ENCODE assay signal across 26 mouse cellular contexts in the genomic region with DNA sequence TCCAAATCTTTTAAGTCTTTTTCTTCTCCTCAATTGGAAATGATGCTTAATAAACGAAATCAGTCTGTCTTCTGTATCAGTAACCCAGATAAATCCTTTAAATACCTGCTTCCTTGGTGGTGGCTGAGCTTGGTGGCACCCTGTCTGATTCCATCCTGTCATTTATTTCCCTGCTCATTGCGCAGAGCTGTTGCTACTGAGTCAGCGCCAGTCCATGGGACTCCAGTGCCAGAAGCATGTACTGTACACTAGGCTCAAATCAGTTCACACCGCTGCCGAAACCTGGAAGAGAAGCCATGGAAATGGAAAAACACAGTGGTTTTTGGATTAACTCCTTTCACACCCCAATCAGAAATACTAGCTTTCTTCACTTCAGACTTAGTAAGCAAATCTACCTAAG.
DNase-seq lines count a peak whose midpoint lies in the region; ATAC-seq and TF ChIP-seq lines count a peak whose summit lies in the region.
"Had no signal": no experiment of that assay in that cellular context is flagged by ENCODE, and none has a peak within 500 bp of the region (broad histone marks: within the 10 kb centered on the region; RNA-seq: fewer than 3 reads in every experiment).

No protein-coding gene starts in this region.

- H3K4me2 ChIP-seq in neural tube, embryonic 15.5 days, result no peak overlapping the region
- H3K4me2 ChIP-seq: forebrain, embryonic 12.5 days; heart, embryonic 13.5 days; hindbrain, embryonic 15.5 days; midbrain, embryonic 13.5 days; stomach, embryonic 15.5 days had no signal

- no peak overlapping the region for H3K27ac ChIP-seq in cerebellum, adult 2 months (ENCODE audit: insufficient read depth, low read length)
- no peak overlapping the region for H3K27ac ChIP-seq in neural tube, embryonic 15.5 days (replicated peaks)
- H3K27ac ChIP-seq: forebrain, embryonic 12.5 days; heart, embryonic 13.5 days; hindbrain, embryonic 15.5 days; liver, embryonic 14.5 days; midbrain, embryonic 13.5 days; stomach, embryonic 15.5 days had no signal

- TF ChIP-seq POLR2A in lung, adult 2 months (IDR thresholded peaks at IDR 0.05; ENCODE audit: borderline replicate concordance, extremely low read depth, low read depth, low read length), result no peak
- TF ChIP-seq POLR2A in cerebellum, adult 2 months (IDR thresholded peaks at IDR 0.05; ENCODE audit: borderline replicate concordance, insufficient read depth, low read length), result no peak

- no peaks in the 10 kb centered on the region for H3K4me1 ChIP-seq in lung, adult 2 months (ENCODE audit: control insufficient read depth, insufficient read depth, low read length)
- 0 out of 2 replicates have a peak, but pooled peaks cover 3% of the 10 kb centered on the region for H3K4me1 ChIP-seq in cerebellum, adult 2 months (ENCODE audit: control insufficient read depth, insufficient read depth, low read length)
- no peaks in the 10 kb centered on the region for H3K4me1 ChIP-seq in neural tube, embryonic 15.5 days
- H3K4me1 ChIP-seq: forebrain, embryonic 12.5 days; heart, embryonic 13.5 days; hindbrain, embryonic 15.5 days; megakaryocyte, embryonic 14.5 days; midbrain, embryonic 13.5 days; stomach, embryonic 15.5 days had no signal

- H3K9me3 ChIP-seq in neural tube, embryonic 15.5 days (replicated peaks), result no peaks in the 10 kb centered on the region
- H3K9me3 ChIP-seq: forebrain, embryonic 12.5 days; G1E; heart, embryonic 13.5 days; hindbrain, embryonic 15.5 days; megakaryocyte, embryonic 14.5 days; midbrain, embryonic 13.5 days; stomach, embryonic 15.5 days had no signal

- no peaks in the 10 kb centered on the region for H3K27me3 ChIP-seq in cerebellum, adult 2 months (ENCODE audit: control insufficient read depth, insufficient read depth, low read length)
- H3K27me3 ChIP-seq in neural tube, embryonic 15.5 days (replicated peaks), result no peaks in the 10 kb centered on the region
- H3K27me3 ChIP-seq: forebrain, embryonic 12.5 days; heart, embryonic 13.5 days; hindbrain, embryonic 15.5 days; megakaryocyte, embryonic 14.5 days; midbrain, embryonic 13.5 days; Patski; stomach, embryonic 15.5 days had no signal

- WGBS in lung, adult 2 months, result 79% methylated on average over 5 of the region's 5 CpGs
- 22% methylated on average over 5 of the region's 5 CpGs for WGBS in cerebellum, adult 2 months
- WGBS in neural tube, embryonic 15.5 days, result 91% methylated on average over 5 of the region's 5 CpGs

- H3K36me3 ChIP-seq in neural tube, embryonic 15.5 days, result no peaks in the 10 kb centered on the region
- H3K36me3 ChIP-seq: forebrain, embryonic 12.5 days; G1E; heart, embryonic 13.5 days; hindbrain, embryonic 15.5 days; midbrain, embryonic 13.5 days; stomach, embryonic 15.5 days had no signal

- no peak for DNase-seq in cerebellum, adult 11 months
- peak; percentile 9 for DNase-seq in lung, postnatal 10 days
- no peak for DNase-seq in lung, adult 2 months
- DNase-seq in cerebellum, adult 2 months, result peak; percentile 17 to 54
- DNase-seq in cerebellum, postnatal 14 days, result peak; percentile 80 to 82
- DNase-seq in layer of hippocampus, postnatal 36 days, result no peak
- DNase-seq: adrenal gland, postnatal 10 days; forebrain, postnatal 0 days; gastrocnemius, postnatal 10 days; heart, postnatal 10 days; kidney, adult 2 months; kidney, postnatal 4 days; liver; right cerebral cortex, postnatal 25 days had no signal

- H3K4me3 ChIP-seq in lung, adult 2 months (replicated peaks; ENCODE audit: extremely low read depth, low read depth, low read length), result no peak overlapping the region
- no peak overlapping the region for H3K4me3 ChIP-seq in cerebellum, adult 2 months (replicated peaks; ENCODE audit: insufficient read depth, low read depth, low read length)
- H3K4me3 ChIP-seq in neural tube, embryonic 15.5 days (replicated peaks), result no peak overlapping the region
- H3K4me3 ChIP-seq: erythroblast, embryonic 14.5 days; forebrain, embryonic 12.5 days; heart, embryonic 13.5 days; hindbrain, embryonic 15.5 days; megakaryocyte, embryonic 14.5 days; midbrain, embryonic 13.5 days; stomach, embryonic 15.5 days had no signal

- peak; percentile 70; the same call in 1 of the 2 replicates for ATAC-seq in cerebellum, adult (ENCODE audit: insufficient number of reproducible peaks, low FRiP score, low TSS enrichment)
- ATAC-seq in neural tube, embryonic 15.5 days (ENCODE audit: low FRiP score), result no peak
- ATAC-seq: forebrain, postnatal 0 days; midbrain, embryonic 13.5 days; Patski had no signal

- no peak overlapping the region for H3K9ac ChIP-seq in neural tube, embryonic 15.5 days (replicated peaks)
- H3K9ac ChIP-seq: forebrain, embryonic 12.5 days; forebrain, postnatal 0 days; heart, embryonic 13.5 days; hindbrain, embryonic 15.5 days; liver, embryonic 14.5 days; midbrain, embryonic 13.5 days; stomach, embryonic 15.5 days had no signal

- TF ChIP-seq CTCF in lung, adult 2 months (IDR thresholded peaks at IDR 0.05; ENCODE audit: insufficient read depth, low read length), result no peak
- TF ChIP-seq CTCF in cerebellum, adult 2 months (IDR thresholded peaks at IDR 0.05; ENCODE audit: borderline replicate concordance, insufficient read depth, low read depth, low read length), result 0 out of 2 replicates have a peak, but pooled peaks have one; percentile 2

Comparison
In these comparisons a context has a peak if more than half of its experiments do, and no peak if none do; other contexts are left out.
1. DNase-seq: peak in lung, postnatal 10 days (single experiment), cerebellum, adult 2 months (2 of 2) and cerebellum, postnatal 14 days (2 of 2); none in cerebellum, adult 11 months (single experiment), lung, adult 2 months (single experiment) and layer of hippocampus, postnatal 36 days (0 of 2).